Mouse (Mus musculus): ENCODE data around the gene Cnot6.

DNA sequence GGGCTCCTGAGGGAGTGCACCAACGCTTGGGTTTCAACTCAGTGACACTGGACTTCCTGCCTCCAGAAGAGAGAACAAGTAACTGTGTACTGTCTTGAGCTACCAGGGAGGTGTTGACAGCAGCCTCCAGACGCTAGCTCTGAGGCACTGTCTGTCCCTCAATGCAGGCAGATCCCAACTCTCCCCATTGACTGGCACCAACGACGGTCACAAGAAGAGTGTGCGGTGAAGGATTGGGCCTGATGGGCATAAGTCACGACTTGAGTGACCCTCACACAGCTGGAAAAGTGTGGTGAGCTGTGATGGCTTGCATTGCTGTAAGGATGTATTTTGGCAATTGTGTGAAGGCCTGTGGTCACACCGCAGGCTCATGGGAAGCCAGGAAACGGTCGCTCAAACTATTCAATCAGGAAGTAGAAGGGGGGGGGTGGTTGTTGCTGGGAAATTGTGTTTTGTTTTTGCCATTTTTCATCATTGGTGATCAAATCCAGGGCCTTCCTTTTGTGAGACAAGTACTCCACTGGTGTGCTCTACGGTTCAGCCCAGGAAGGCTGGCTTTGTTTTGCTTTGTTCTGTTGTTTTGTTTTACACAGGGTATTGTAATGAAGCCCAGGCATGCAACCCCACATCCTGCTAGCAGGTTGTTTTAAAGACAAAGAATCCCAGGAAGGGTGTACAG is 53.6 kb downstream of the Cnot6 start:
- no peak for TF ChIP-seq POLR2A (IDR thresholded peaks at IDR 0.05; ENCODE audit: control insufficient read depth in 1 of 2, insufficient read depth in 1 of 2, low read depth in 1 of 2, low read length in 2 of 2, poor library complexity in 1 of 2)
- TF ChIP-seq USF1 (IDR thresholded peaks at IDR 0.05; ENCODE audit: low read depth, low read length), result no peak
- TF ChIP-seq SMC3 (IDR thresholded peaks at IDR 0.05; ENCODE audit: low read depth, low read length), result no peak
